Mouse (Mus musculus) intestine, postnatal 0 days (tissue): Measurements from ENCODE around the gene Gm20662. TPM values are rescaled to one million over a fixed set of nuclear protein-coding genes. Genes with fewer than 3 reads are reported as not detected.

ENCODE experiments used
- ATAC-seq: fragments of 200-750 bp; cut with Nextera tagmentation; 2 replicates; pipeline ENCODE4 v1.8.0; 2017; ENCODE audit warnings: mild to moderate bottlenecking, moderate TSS enrichment, moderate library complexity
- H3K27ac ChIP-seq: fragments of 300-500 bp; sonication (generic); 2 replicates; pipeline ENCODE4 v1.5.1; 2014; ENCODE audit warnings: mild to moderate bottlenecking, low read depth, low read length, moderate library complexity
- H3K27me3 ChIP-seq: fragments of 300-500 bp; sonication (generic); replicated peaks from 2 replicates; pipeline ENCODE4 v1.6.1; 2014; ENCODE audit warnings: low read length, mixed read lengths; ENCODE audit not compliant: control insufficient read depth, insufficient read depth
- H3K36me3 ChIP-seq: fragments of 300-500 bp; sonication (generic); 2 replicates; pipeline ENCODE4 v1.6.1; 2014; ENCODE audit warnings: mild to moderate bottlenecking, moderate library complexity; ENCODE audit not compliant: control insufficient read depth, insufficient read depth
- H3K4me1 ChIP-seq: fragments of 300-500 bp; sonication (generic); replicated peaks from 2 replicates; pipeline ENCODE4 v1.6.1; 2014; ENCODE audit warnings: antibody characterized with exemption, low read length, mixed read lengths; ENCODE audit not compliant: control insufficient read depth, insufficient read depth
- H3K4me2 ChIP-seq: fragments of 300-500 bp; sonication (generic); replicated peaks from 2 replicates; pipeline ENCODE4 v1.6.1; 2014; ENCODE audit warnings: low read depth, mild to moderate bottlenecking, moderate library complexity
- H3K4me3 ChIP-seq: fragments of 300-500 bp; sonication (generic); 2 replicates; pipeline ENCODE4 v1.5.1; 2014; ENCODE audit warnings: low read depth, low read length
- H3K9ac ChIP-seq: fragments of 300-500 bp; sonication (generic); 2 replicates; pipeline ENCODE4 v1.6.1; 2014; ENCODE audit warnings: mild to moderate bottlenecking, low read depth, low read length
- H3K9me3 ChIP-seq: fragments of 300-500 bp; sonication (generic); 2 replicates; pipeline ENCODE4 v1.6.1; 2016; ENCODE audit warnings: mixed run types; ENCODE audit not compliant: control insufficient read depth
- CTCF ChIP-seq: sonication (generic); IDR thresholded peaks from 2 replicates; pipeline ENCODE4 v1.5.1; 2016; ENCODE audit warnings: low read depth, mild to moderate bottlenecking, control low read depth, antibody characterized with exemption, moderate library complexity
- WGBS: fragments of 180-500 bp; shearing (Covaris S2); extraction: QIAGEN DNeasy Blood & Tissue Kit; methylation state at CpG from one replicate; pipeline ENCODE4 v1.1.7; 2014; 5-methylcytosine and 5-hydroxymethylcytosine counted together
- polyA plus RNA-seq: library from polyadenylated mRNA; unstranded; fragments of >200 nt; fragmentation: Nextera tagmentation; extraction: Ambion mirVana; gene quantifications from 2 replicates; pipeline ENCODE4 v1.2.1, GENCODE M21; 2015

Gene Gm20662
- polyA plus RNA-seq, 1 experiment from 2014 or later, result not detected

- Histone ChIP-seq H3K27me3 (no peaks in the 10 kb centered on the region), H3K9me3 (no peaks in the 10 kb centered on the region), H3K9ac (no peak overlapping the region), H3K36me3 (peaks cover 12% of the 10 kb centered on the region; the same call in 1 of the 2 replicates), H3K4me1 (peaks cover 7% of the 10 kb centered on the region; the same call in 1 of the 2 replicates), H3K27ac (0 out of 2 replicates have a peak overlapping the region, but pooled peaks have one; percentile 24), H3K4me2 (no peak overlapping the region), H3K4me3 (no peak overlapping the region)
- ATAC-seq, result peak; percentile 11; the same call in 1 of the 2 replicates
- 53% methylated on average over 8 of the region's 8 CpGs for WGBS
- TF ChIP-seq CTCF, result no peak
These were observed 24.2 kb upstream of the Gm20662 start for GRCm38 (mm10) chr9:107971690-107972541.

- 74% methylated on average over 10 of the region's 10 CpGs for WGBS
- Histone ChIP-seq H3K9me3 (no peaks in the 10 kb centered on the region), H3K4me2 (peak overlapping the region; percentile 78), H3K27me3 (no peaks in the 10 kb centered on the region), H3K4me1 (peaks cover 7% of the 10 kb centered on the region; the same call in 1 of the 2 replicates), H3K27ac (no peak overlapping the region; the same call in 1 of the 2 replicates), H3K4me3 (no peak overlapping the region), H3K9ac (no peak overlapping the region), H3K36me3 (peaks cover 36% of the 10 kb centered on the region)
- ATAC-seq, result no peak
- TF ChIP-seq CTCF, result no peak
These were observed 21.5 kb upstream of the Gm20662 start for GRCm38 (mm10) chr9:107974491-107975171.

- TF ChIP-seq CTCF, result no peak
These were observed 20.5 kb upstream of the Gm20662 start, which contains the start of gene Uba7 for GRCm38 (mm10) chr9:107975399-107976386. Gene Uba7, plus strand, starts transcription at chr9:107975505.

GRCm38 (mm10) chr9:107978815-107979214, 17.3 kb upstream of the Gm20662 start:
- no peak overlapping the region for H3K27ac ChIP-seq
- ATAC-seq, result no peak
- H3K4me1 ChIP-seq, result peaks cover 10% of the 10 kb centered on the region; the same call in 1 of the 2 replicates
- H3K4me3 ChIP-seq, result no peak overlapping the region
- TF ChIP-seq CTCF, result no peak
- WGBS, result 90% methylated on average over 12 of the region's 12 CpGs
- H3K4me2 ChIP-seq, result no peak overlapping the region
- peaks cover 43% of the 10 kb centered on the region for H3K36me3 ChIP-seq
- no peaks in the 10 kb centered on the region for H3K9me3 ChIP-seq
- H3K9ac ChIP-seq, result no peak overlapping the region
- no peaks in the 10 kb centered on the region for H3K27me3 ChIP-seq

More at GRCm38 (mm10) chr9:107975399-107976386, 20.5 kb upstream of the Gm20662 start, which contains the start of gene Uba7:
- Histone ChIP-seq H3K27ac (peak within 1 kb of the TSS; percentile 76), H3K9ac (peak within 1 kb of the TSS; percentile 56), H3K4me1 (peaks cover 7% of the 10 kb centered on the region; the same call in 1 of the 2 replicates), H3K4me3 (peak within 1 kb of the TSS; percentile 37), H3K9me3 (no peaks in the 10 kb centered on the region), H3K36me3 (peaks cover 45% of the 10 kb centered on the region), H3K4me2 (peak within 1 kb of the TSS; percentile 78), H3K27me3 (no peaks in the 10 kb centered on the region)
- peak; percentile 80 for ATAC-seq
- 54% methylated on average over 12 of the region's 12 CpGs for WGBS

- no peaks in the 10 kb centered on the region for H3K27me3 ChIP-seq
- H3K9me3 ChIP-seq, result no peaks in the 10 kb centered on the region
- H3K4me1 ChIP-seq, result 0 out of 2 replicates have a peak, but pooled peaks cover 2% of the 10 kb centered on the region
- H3K4me3 ChIP-seq, result no peak overlapping the region
- no peak for ATAC-seq
- peak overlapping the region; percentile 84 for H3K4me2 ChIP-seq
- H3K27ac ChIP-seq, result peak overlapping the region; percentile 89
- no peak for TF ChIP-seq CTCF
- 49% methylated on average over 7 of the region's 7 CpGs for WGBS
- no peak overlapping the region for H3K9ac ChIP-seq
- peaks cover 43% of the 10 kb centered on the region for H3K36me3 ChIP-seq
These were observed 14.2 kb upstream of the Gm20662 start for GRCm38 (mm10) chr9:107981684-107982605.
